Mouse (Mus musculus): ENCODE measurements around the gene Rgsl1.
"Not testable (repeated sequence)": the region's sequence is repeated elsewhere in the genome, so short reads cannot be mapped to it uniquely, and the experiment has no call there.

Rgsl1 gene

GRCm38 (mm10) chr1:153844042-153844441 is at the start of gene Rgsl1:
TSS of gene Rgsl1 (minus strand) at chr1:153844142.
- DNase-seq (ENCODE audit: low spot score): no peak

- DNase-seq (ENCODE audit: low spot score): no peak
Measured at GRCm38 (mm10) chr1:153891442-153891841, 47.5 kb upstream of the Rgsl1 start, which contains the start of gene Teddm1a. TSS of gene Teddm1a (plus strand) at chr1:153891742.

GRCm38 (mm10) chr1:153890121-153890520 is 46.2 kb upstream of the Rgsl1 start:
- no peak for DNase-seq (ENCODE audit: low spot score)

- DNase-seq (ENCODE audit: low spot score): no peak
Measured at GRCm38 (mm10) chr1:153886024-153886633, 42.2 kb upstream of the Rgsl1 start.

GRCm38 (mm10) chr1:153880391-153880790 is 36.4 kb upstream of the Rgsl1 start:
- not testable (repeated sequence) for DNase-seq (ENCODE audit: low spot score)

- DNase-seq (ENCODE audit: low spot score): no peak
Measured at GRCm38 (mm10) chr1:153874045-153874444, 30.1 kb upstream of the Rgsl1 start, which contains the start of gene Teddm1b. TSS of gene Teddm1b (plus strand) at chr1:153874345.

- DNase-seq (ENCODE audit: low spot score): no peak
Measured at GRCm38 (mm10) chr1:153855946-153856345, 12.0 kb upstream of the Rgsl1 start.

GRCm38 (mm10) chr1:153852696-153853095 is 8.8 kb upstream of the Rgsl1 start:
- not testable (repeated sequence) for DNase-seq (ENCODE audit: low spot score)

GRCm38 (mm10) chr1:153846867-153847266 is 2.9 kb upstream of the Rgsl1 start:
- no peak for DNase-seq (ENCODE audit: low spot score)

GRCm38 (mm10) chr1:153846420-153846819 is 2.5 kb upstream of the Rgsl1 start:
- no peak for DNase-seq (ENCODE audit: low spot score)

- DNase-seq (ENCODE audit: low spot score): no peak
Measured at GRCm38 (mm10) chr1:153842121-153842740, 1.7 kb downstream of the Rgsl1 start.

- no peak for DNase-seq (ENCODE audit: low spot score)
Measured at GRCm38 (mm10) chr1:153836036-153836435, 7.9 kb downstream of the Rgsl1 start.

GRCm38 (mm10) chr1:153830746-153831145 is 13.2 kb downstream of the Rgsl1 start:
- no peak for DNase-seq (ENCODE audit: low spot score)

- DNase-seq (ENCODE audit: low spot score): no peak
Measured at GRCm38 (mm10) chr1:153820216-153820615, 23.7 kb downstream of the Rgsl1 start.

GRCm38 (mm10) chr1:153814278-153814677 is 29.7 kb downstream of the Rgsl1 start:
- no peak for DNase-seq (ENCODE audit: low spot score)

- peak; percentile 22 for DNase-seq (ENCODE audit: low spot score)
Measured at GRCm38 (mm10) chr1:153807390-153807993, 36.5 kb downstream of the Rgsl1 start.

GRCm38 (mm10) chr1:153803530-153803929 is 40.4 kb downstream of the Rgsl1 start:
- no peak for DNase-seq (ENCODE audit: low spot score)

- DNase-seq (ENCODE audit: low spot score): peak; percentile 10
Measured at GRCm38 (mm10) chr1:153802691-153803090, 41.3 kb downstream of the Rgsl1 start.

- DNase-seq (ENCODE audit: low spot score): no peak
Measured at GRCm38 (mm10) chr1:153794241-153794640, 49.7 kb downstream of the Rgsl1 start.

GRCm38 (mm10) chr1:153790708-153791107 is 53.2 kb downstream of the Rgsl1 start:
- no peak for DNase-seq (ENCODE audit: low spot score)

GRCm38 (mm10) chr1:153785608-153786007 is 58.3 kb downstream of the Rgsl1 start:
- no peak for DNase-seq (ENCODE audit: low spot score)

GRCm38 (mm10) chr1:153783339-153783738 is 60.6 kb downstream of the Rgsl1 start:
- DNase-seq (ENCODE audit: low spot score): no peak

- no peak for DNase-seq (ENCODE audit: low spot score)
Measured at GRCm38 (mm10) chr1:153778205-153778604, 65.7 kb downstream of the Rgsl1 start.
